Mouse (Mus musculus) heart, postnatal 10 days (tissue): ENCODE results near the gene Rassf4. TPM values are rescaled to one million over a fixed set of nuclear protein-coding genes. Genes with fewer than 3 reads are reported as not detected.
A peak's percentile ranks its signal among the peaks of the same experiment; 100 is the strongest.
"Not testable (repeated sequence)": the region's sequence is repeated elsewhere in the genome, so short reads cannot be mapped to it uniquely, and the experiment has no call there.

Source experiments
- DNase-seq, 2 experiments: peaks; one replicate each; pipeline ENCODE4 v3.0.0; 2021
- intact Hi-C: fragments of 180-260 bp; cut with DNase I; formaldehyde crosslinking; loops from one replicate; pipeline ENCODE4 v1.15.1; 2025
- total RNA-seq, 2 experiments: library from RNA; stranded (reverse); gene quantifications; 2 replicates each; pipeline ENCODE4 v1.2.3; 2021

The Rassf4 gene
- total RNA-seq, 2 experiments from 2014 or later: 5.0 to 6.5 TPM

- intact Hi-C loops: no loop called here
- no peak for DNase-seq
Measured at GRCm38 (mm10) chr6:116639663-116640062, 34.1 kb downstream of the Rassf4 start.

GRCm38 (mm10) chr6:116638871-116639270, 34.9 kb downstream of the Rassf4 start:
- no peak for DNase-seq
- intact Hi-C loops: no loop called here

DNA sequence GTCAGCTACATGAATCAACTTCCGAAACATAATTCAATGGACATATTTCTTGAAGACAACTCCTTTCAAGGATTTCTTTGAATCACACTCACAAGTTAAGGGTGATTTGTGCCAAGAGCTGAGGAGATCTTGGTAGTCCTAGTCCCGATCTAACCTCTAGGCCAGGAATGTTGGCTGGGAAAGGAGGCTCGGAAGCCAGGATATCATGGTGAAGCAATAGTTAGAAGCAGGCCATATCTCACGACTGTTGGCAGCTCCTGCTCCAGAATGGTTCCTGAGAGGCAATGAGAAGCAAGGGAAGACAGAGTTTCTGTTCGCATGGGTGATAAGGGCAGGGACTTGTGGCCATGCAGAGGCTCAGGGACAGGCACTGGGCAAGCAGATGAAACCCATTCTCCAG, 36.3 kb downstream of the Rassf4 start:
- intact Hi-C loops: no loop called here
- no peak for DNase-seq

- DNase-seq: no peak
- intact Hi-C loops: no loop called here
Measured at GRCm38 (mm10) chr6:116636581-116637235, 37.0 kb downstream of the Rassf4 start.

DNA sequence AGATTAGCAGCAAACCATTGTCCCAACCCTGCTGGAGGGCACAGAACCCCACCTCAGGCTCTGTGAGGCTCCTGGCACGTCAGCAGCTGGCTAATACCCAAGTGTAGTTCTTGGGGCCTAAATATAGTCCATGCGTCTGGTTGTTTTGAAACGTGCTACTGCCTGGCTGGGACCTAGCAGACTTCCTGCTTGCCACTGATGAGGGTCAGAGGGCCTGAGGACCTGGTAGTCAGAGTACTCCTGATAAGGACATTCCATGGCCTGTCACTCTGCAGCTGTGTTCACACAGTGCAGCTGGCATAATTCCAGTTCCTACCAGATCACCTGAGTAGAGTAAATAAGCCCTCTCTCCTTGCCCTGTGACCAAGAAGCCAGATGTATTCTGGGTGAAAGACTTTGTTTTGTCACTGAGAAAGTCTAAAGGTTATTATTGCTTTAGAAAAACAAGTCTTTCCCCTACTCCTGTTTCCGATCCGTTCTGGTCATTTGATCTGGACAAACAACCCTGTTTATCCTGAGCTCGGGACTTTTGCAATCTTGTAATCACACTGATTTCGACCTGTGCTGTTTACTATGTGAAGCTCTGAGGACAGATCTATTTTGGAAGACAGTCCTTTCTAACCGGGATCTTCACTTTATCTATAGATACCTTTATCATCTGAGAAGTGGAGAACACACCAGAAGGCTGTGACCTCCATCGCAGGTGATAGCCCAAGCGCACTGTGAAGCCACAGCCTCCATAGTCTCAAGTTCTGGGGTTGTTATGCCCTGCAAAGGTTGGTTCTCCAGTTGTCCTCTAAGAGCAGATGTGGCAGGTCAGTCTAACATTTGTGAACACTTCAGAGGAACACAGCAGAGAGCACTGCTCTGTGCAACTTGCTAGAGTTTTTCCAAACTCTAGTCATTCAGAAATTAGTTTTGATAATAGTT, 38.2 kb downstream of the Rassf4 start:
- intact Hi-C loops: no loop called here
- peak; percentile 91 to 94 for DNase-seq

DNA sequence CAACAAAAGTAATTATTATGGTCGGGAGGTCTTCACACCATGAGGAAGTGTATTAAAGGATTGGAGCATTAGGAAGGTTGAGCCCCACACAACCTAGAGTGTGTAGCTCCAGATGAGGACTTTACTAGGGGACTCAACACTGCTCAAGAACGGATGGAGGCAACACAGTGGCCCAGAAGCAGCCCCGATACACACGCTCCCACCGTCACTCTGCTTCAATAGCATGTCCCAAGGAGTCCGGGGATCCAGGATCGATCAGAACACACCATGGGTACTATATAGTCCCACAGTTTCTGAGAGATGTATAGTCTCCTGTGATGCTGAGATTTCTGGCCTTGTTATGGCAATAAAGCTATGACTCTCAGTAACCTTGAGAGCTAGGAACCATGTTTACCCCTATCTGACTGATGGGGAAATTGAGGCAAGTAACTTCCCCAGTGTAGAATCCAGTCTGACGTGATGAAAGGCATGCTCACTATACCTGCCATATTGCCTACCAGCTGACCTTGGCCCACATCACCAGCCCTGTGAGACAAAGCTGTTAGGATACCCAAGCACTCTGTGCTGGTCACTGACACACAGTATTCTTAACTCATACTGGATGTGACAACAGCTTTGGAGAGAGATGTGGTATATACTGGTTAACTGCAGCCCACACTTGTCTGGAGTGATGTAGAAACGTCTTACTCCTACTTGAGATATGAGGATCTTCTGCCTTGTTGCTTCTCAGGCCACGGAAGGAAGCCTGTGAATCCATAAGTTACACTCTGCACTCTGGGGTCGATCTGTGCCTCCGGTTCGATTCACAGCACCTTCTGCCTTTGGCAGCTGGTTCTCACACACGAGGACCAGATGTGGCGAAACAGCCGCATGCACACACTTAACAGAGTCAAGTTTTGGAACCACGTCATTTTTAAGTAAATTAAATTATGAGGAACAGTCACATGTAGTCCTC, 39.7 kb downstream of the Rassf4 start:
- no peak for DNase-seq
- intact Hi-C loops: no loop called here

DNA sequence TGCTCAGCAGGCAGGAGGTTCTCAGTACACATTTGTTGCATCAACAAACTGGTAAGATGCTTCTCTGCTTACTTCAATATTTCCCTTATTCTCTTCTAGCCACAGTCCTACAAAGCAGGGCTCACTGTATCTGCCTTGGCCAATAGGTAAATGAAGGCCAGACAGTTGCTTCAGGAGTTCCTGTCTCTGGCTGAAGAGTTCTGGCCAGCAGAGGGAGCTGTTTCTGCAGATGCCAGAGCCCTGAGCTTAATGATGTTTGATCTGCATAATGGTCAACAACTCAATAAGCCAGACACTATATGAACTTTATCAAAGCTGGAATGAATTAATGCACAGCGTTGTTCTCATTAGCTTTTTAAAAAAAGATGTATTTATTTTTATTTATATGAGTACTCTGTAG, 41.6 kb downstream of the Rassf4 start:
- intact Hi-C loops: loop anchor here (1.0 kb wide), 2 partner anchors 19 to 67 kb away; no protein-coding TSS in a partner anchor
- peak; percentile 87 to 91 for DNase-seq

DNA sequence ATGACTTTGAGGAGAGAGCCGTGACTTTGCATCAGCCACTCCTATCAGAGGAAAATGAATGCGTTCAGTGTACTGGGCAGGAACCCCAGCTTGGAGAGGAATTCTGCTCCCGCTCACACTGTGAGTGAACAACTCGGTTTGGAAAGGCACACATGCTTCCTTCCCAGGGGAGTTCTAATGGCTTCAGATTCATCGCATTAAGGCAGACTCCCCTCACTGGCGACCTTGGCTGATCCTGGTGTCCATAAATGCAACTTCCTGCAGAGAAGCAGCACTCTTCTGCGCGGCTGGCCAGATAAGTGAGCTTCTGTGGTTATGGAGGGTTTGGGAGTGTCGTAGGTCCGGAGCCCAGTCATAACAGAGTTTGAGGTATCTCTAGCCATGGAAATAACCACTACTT, 44.0 kb downstream of the Rassf4 start:
- intact Hi-C loops: no loop called here
- no peak for DNase-seq

DNA sequence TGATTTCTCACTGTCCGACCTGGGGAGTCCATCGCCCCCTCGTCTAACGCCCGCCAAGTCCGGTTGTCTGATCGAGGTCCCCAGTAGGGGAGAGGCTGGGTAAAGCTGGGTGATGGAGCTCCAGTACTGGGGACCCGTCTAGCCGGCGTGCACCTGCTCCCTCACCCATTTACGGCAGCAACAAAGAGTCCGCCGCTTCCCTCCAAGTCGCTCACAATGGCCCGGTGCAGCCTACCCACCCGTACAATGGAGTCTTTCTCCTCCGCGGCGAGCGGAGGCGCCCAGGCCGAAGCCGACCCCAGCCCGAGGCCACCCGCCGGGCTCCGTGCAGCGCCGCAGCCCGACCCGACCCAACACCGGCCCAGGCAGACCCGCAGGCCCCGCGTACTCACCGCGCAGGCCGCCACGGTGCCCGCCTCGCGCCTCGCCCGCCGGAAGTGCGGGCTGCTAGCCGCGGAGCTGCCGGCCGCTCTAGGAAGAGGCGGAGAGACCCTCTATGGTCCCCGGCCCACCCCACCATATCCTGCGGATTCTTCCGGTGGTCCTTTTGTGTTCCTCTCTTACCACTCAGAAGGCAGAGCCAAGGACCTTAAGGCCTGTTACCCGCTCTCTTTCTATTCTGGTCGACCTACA, 45.1 kb downstream of the Rassf4 start, which contains the start of gene Zfp422:
Zfp422 (minus strand) TSS at position 461 of the 633 bp plus-strand sequence.
- peak; percentile 77 to 78 for DNase-seq
- intact Hi-C loops: no loop called here

DNA sequence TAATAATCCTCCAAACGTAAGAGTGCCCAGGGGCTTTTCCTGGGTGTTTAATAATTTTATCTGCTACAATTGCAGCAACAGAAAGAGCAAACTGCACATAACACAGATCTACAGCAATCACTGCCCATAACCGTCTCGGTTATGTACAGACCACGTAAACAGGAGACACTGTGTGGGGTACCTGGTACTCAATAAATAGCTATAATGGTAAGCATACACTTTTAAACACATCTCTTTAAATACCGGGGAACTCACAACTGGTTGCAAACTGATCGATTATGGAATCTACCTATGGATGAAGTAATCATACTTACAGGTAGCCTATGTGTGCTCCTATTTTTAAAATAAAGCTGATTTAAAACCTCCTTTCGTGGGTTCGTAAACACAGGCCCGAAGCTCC, 45.7 kb downstream of the Rassf4 start:
- no peak for DNase-seq
- intact Hi-C loops: no loop called here

GRCm38 (mm10) chr6:116626417-116626816, 47.3 kb downstream of the Rassf4 start:
- DNase-seq, intact Hi-C loops: not testable (repeated sequence)

GRCm38 (mm10) chr6:116621318-116622023, 52.3 kb downstream of the Rassf4 start:
- DNase-seq: no peak
- intact Hi-C loops: no loop called here

DNA sequence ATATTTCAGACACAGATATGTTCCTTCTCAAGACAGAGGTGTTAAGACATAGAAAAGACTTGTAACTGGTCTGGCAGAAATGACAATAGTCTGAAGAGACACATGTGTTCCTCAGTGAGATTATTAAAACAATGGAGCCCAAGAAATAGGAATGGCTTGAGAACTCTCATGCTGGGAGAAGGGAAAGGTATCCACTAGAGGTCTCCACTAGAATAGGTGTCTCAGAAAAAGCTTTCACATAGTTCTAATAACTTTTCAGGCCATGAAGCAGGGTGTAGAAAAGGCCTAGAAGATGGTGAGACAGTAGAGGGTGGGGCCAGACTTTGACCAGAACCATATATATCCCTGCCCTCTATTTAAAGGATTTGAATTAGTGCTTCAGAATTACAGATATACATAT, 55.7 kb downstream of the Rassf4 start:
- intact Hi-C loops: loop anchor here (1.0 to 5.0 kb wide), 2 partner anchors 34 to 79 kb away; partner anchors contain the start of gene Depp1
- DNase-seq: no peak

DNA sequence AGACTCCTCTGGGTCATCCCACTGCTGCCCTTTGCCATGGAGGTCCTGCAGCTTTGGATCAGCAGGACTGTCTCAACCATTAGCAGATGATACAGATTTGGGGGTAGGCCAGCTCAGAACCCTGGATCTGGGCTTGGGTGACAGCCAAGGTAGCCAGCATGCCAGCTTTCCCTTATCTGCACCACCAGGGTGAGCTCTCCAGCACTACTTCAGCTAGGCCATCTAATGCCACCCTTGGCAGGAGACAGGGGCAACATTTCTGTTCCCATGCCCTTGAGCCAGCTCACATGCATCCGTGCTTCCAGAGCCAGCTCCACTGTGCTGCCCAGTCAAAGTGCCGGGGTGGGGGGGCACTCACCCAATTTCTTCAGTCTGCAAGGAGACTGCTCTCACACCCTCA, 58.0 kb downstream of the Rassf4 start:
- peak; percentile 77 to 80 for DNase-seq
- intact Hi-C loops: loop anchor here (5.0 kb wide), 1 partner anchor 37 kb away; the partner anchor contains the start of gene Depp1

GRCm38 (mm10) chr6:116607230-116607629, 66.5 kb downstream of the Rassf4 start:
- intact Hi-C loops: loop anchor here (2.0 kb wide), 1 partner anchor 182 kb away; no protein-coding TSS in a partner anchor
- DNase-seq: no peak

- DNase-seq, intact Hi-C loops: not testable (repeated sequence)
Measured at GRCm38 (mm10) chr6:116600969-116601368, 72.8 kb downstream of the Rassf4 start.

DNA sequence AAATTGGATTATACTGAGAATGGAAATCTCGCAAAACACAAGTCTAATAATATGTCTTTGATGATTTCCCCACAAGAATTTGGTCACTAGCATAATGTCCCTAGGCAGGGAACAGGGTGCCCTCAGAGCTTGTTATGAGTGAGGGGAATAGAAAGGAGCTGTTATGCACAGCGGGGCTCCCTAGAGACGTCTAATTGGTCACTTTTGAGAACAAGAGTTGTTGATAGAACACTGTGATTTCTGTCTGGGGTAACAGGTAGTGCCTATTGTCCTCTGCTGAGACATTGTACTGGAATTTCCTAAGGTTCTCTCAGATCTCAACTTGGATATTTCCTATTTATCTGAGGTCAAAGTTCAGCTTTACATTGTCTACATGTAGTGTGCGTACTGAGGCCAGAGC, 89.7 kb downstream of the Rassf4 start, which contains the start of gene Olfr215:
Olfr215 (minus strand) TSS at position 101 of the 400 bp plus-strand sequence.
- no peak for DNase-seq
- intact Hi-C loops: no loop called here
